Mouse (Mus musculus) hindbrain, embryonic 11.5 days (tissue): ENCODE results near the gene Lbx2. TPM values are rescaled to one million over a fixed set of nuclear protein-coding genes. Genes with fewer than 3 reads are reported as not detected.

Experiments
- ATAC-seq: fragments of 200-750 bp; cut with Nextera tagmentation; 2 replicates; pipeline ENCODE4 v1.8.0; 2017; ENCODE audit warnings: mild to moderate bottlenecking, moderate TSS enrichment, moderate library complexity; ENCODE audit not compliant: low FRiP score
- DNase-seq: peaks from one replicate; pipeline ENCODE4 v3.0.0-alpha.2; 2015; ENCODE audit warnings: low spot score
- H3K27ac ChIP-seq: fragments of 300-500 bp; sonication (generic); 2 replicates; pipeline ENCODE4 v1.5.1; 2014; ENCODE audit warnings: mild to moderate bottlenecking, low read depth, low read length
- H3K27me3 ChIP-seq: fragments of 300-500 bp; sonication (generic); 2 replicates; pipeline ENCODE4 v1.6.1; 2014; ENCODE audit warnings: mild to moderate bottlenecking, low read length, moderate library complexity, mixed read lengths; ENCODE audit not compliant: control insufficient read depth, insufficient read depth
- H3K36me3 ChIP-seq: fragments of 300-500 bp; sonication (generic); 2 replicates; pipeline ENCODE4 v1.6.1; 2014; ENCODE audit warnings: mild to moderate bottlenecking, low read length, moderate library complexity, mixed read lengths; ENCODE audit not compliant: control insufficient read depth, insufficient read depth
- H3K4me1 ChIP-seq: fragments of 300-500 bp; sonication (generic); replicated peaks from 2 replicates; pipeline ENCODE4 v1.6.1; 2014; ENCODE audit warnings: low read length, mixed read lengths; ENCODE audit not compliant: control insufficient read depth, insufficient read depth
- H3K4me2 ChIP-seq: fragments of 300-500 bp; sonication (generic); replicated peaks from 2 replicates; pipeline ENCODE4 v1.6.1; 2014; ENCODE audit warnings: mild to moderate bottlenecking, low read depth, low read length
- H3K4me3 ChIP-seq: fragments of 300-500 bp; sonication (generic); 2 replicates; pipeline ENCODE4 v1.5.1; 2014; ENCODE audit warnings: low read depth, low read length
- H3K9ac ChIP-seq: fragments of 300-500 bp; sonication (generic); 2 replicates; pipeline ENCODE4 v1.6.1; 2014; ENCODE audit warnings: low read depth, low read length
- H3K9me3 ChIP-seq: fragments of 300-500 bp; sonication (generic); 2 replicates; pipeline ENCODE4 v1.6.1; 2016; ENCODE audit warnings: low read length; ENCODE audit not compliant: control insufficient read depth
- WGBS: fragments of 180-500 bp; shearing (Covaris S2); extraction: QIAGEN DNeasy Blood & Tissue Kit; methylation state at CpG from one replicate; pipeline ENCODE4 v1.1.7; 2014; 5-methylcytosine and 5-hydroxymethylcytosine counted together
- polyA plus RNA-seq: library from polyadenylated mRNA; unstranded; fragments of >200 nt; fragmentation: Nextera tagmentation; extraction: Ambion mirVana; gene quantifications from 2 replicates; pipeline ENCODE4 v1.2.1, GENCODE M21; 2014

The Lbx2 gene
- polyA plus RNA-seq, 1 experiment from 2014 or later, result not detected

DNA sequence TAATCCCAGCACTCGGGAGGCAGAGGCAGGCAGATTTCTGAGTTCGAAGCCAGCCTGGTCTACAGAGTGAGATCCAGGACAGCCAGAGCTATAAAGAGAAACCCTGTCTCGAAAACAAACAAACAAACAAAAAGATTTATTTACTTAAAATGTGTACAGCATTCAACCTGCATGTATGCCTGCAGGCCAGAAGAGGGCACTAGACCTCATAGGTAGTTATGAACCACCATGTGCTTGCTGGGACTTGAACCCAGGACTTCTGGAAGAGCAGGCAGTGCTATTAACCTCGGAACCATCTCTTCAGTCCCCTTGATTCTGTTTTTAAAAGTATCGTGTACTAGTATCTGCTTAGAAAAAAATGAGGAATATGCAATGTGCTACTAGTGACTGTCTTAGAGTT lies 41.3 kb downstream of the Lbx2 start:
- H3K36me3 ChIP-seq, result no peaks in the 10 kb centered on the region

GRCm38 (mm10) chr6:83131469-83132034 lies 45.4 kb downstream of the Lbx2 start:
- WGBS, result 76% methylated on average over 6 of the region's 6 CpGs
- H3K9me3 ChIP-seq, result no peaks in the 10 kb centered on the region
- no peaks in the 10 kb centered on the region for H3K36me3 ChIP-seq
- H3K27me3 ChIP-seq, result no peaks in the 10 kb centered on the region
- peaks cover 6% of the 10 kb centered on the region; the same call in 1 of the 2 replicates for H3K4me1 ChIP-seq
- no peak overlapping the region for H3K9ac ChIP-seq
- DNase-seq, result no peak
- H3K27ac ChIP-seq, result no peak overlapping the region
- H3K4me2 ChIP-seq, result no peak overlapping the region
- ATAC-seq, result no peak
- H3K4me3 ChIP-seq, result no peak overlapping the region

More for the DNA sequence above, 41.3 kb downstream of the Lbx2 start:
- peaks cover 11% of the 10 kb centered on the region for H3K4me1 ChIP-seq
- DNase-seq (no peak), ATAC-seq (no peak)
- no peak overlapping the region for H3K4me2 ChIP-seq
- no peaks in the 10 kb centered on the region for H3K9me3 ChIP-seq
- H3K27ac ChIP-seq, result no peak overlapping the region
- H3K27me3 ChIP-seq, result no peaks in the 10 kb centered on the region
- H3K9ac ChIP-seq, result no peak overlapping the region
- 97% methylated on average over 5 of the region's 5 CpGs for WGBS
- H3K4me3 ChIP-seq, result no peak overlapping the region

- whole genome bisulfite sequencing, result 88% methylated on average over 9 of the region's 9 CpGs
- H3K4me1 ChIP-seq, result peaks cover 6% of the 10 kb centered on the region; the same call in 1 of the 2 replicates
Observed at GRCm38 (mm10) chr6:83132176-83132919, 46.2 kb downstream of the Lbx2 start.

DNA sequence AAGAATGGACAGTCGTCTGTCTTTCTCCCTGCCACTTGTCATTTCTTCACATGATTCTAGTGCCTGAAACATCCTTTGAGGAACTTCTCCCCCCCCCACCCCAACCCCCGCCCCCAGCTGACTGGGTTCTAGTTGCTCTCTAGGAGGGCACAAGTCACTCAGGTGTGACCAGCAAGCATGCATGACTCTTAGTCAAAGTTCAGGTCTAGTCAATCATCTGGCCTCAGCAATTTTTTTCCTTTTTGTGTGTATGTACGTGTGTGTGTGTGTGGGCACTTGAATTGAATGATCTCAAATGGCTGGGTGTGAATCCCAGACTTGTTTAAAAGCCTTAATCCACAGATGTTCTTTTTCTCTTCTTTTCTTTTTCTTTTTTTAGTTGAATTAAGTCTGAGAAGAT lies 48.1 kb downstream of the Lbx2 start:
- 68% methylated on average over 3 of the region's 3 CpGs for WGBS
- no peak overlapping the region for H3K4me3 ChIP-seq
- ATAC-seq, result no peak
- no peaks in the 10 kb centered on the region for H3K36me3 ChIP-seq
- no peaks in the 10 kb centered on the region for H3K27me3 ChIP-seq
- H3K27ac ChIP-seq, result no peak overlapping the region
- H3K4me1 ChIP-seq, result peaks cover 9% of the 10 kb centered on the region; the same call in 1 of the 2 replicates
- H3K9me3 ChIP-seq, result no peaks in the 10 kb centered on the region
- no peak for DNase-seq
- no peak overlapping the region for H3K4me2 ChIP-seq
- no peak overlapping the region for H3K9ac ChIP-seq

More at GRCm38 (mm10) chr6:83132176-83132919, 46.2 kb downstream of the Lbx2 start:
- ATAC-seq, result no peak
- no peak overlapping the region for H3K27ac ChIP-seq
- no peaks in the 10 kb centered on the region for H3K36me3 ChIP-seq
- no peaks in the 10 kb centered on the region for H3K27me3 ChIP-seq
- no peaks in the 10 kb centered on the region for H3K9me3 ChIP-seq
- no peak overlapping the region for H3K4me3 ChIP-seq
- no peak overlapping the region for H3K4me2 ChIP-seq
- DNase-seq, result no peak
- H3K9ac ChIP-seq, result no peak overlapping the region

DNA sequence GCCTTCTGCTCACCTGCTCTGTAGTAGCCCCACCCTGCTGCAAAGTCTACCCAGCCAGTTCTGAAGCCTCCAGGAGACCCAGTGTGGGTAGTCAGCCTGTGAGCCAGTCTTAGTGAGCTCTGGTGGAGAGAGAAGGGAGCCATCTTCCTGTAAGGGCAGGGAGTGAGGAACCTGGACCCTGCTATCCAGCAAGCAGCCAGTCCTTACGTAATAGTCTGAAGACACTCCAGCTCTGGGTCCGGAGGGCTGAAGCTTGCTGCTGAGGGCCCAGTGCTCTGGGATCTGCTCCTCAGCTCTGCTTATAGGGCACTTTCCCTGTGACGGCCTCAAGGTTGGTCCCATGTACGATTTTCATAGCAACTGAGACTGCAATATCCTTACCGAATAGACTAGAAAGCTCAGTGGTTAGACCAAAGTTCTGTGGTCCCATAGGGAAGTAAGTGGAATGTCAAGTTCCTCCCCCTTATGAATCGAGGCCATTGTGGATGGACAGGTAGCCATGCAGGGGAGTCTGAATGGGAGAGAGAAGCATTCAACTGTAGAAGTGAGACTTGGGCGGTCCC lies 48.9 kb downstream of the Lbx2 start, which contains the start of gene Rtkn:
Rtkn (plus strand) TSS at position 513 of the 563 bp plus-strand sequence.
- Histone ChIP-seq H3K4me3 (peak within 1 kb of the TSS; percentile 62), H3K4me2 (peak within 1 kb of the TSS; percentile 87), H3K36me3 (no peaks in the 10 kb centered on the region), H3K9ac (peak within 1 kb of the TSS; percentile 53; the same call in 1 of the 2 replicates), H3K9me3 (no peaks in the 10 kb centered on the region), H3K4me1 (peaks cover 9% of the 10 kb centered on the region; the same call in 1 of the 2 replicates), H3K27me3 (no peaks in the 10 kb centered on the region), H3K27ac (peak within 1 kb of the TSS; percentile 99; the same call in 1 of the 2 replicates)
- ATAC-seq, result no peak
- no peak for DNase-seq
- WGBS, result 59% methylated on average over 7 of the region's 7 CpGs

- ATAC-seq, result no peak
- no peaks in the 10 kb centered on the region for H3K36me3 ChIP-seq
- peak overlapping the region; percentile 62 for H3K4me3 ChIP-seq
- H3K27ac ChIP-seq, result no peak overlapping the region
- H3K4me2 ChIP-seq, result peak overlapping the region; percentile 87
- no peaks in the 10 kb centered on the region for H3K9me3 ChIP-seq
- H3K9ac ChIP-seq, result peak overlapping the region; percentile 53; the same call in 1 of the 2 replicates
- no peaks in the 10 kb centered on the region for H3K27me3 ChIP-seq
- WGBS, result 6% methylated on average over 37 of the region's 37 CpGs
- peak; percentile 37 for DNase-seq
- H3K4me1 ChIP-seq, result peaks cover 9% of the 10 kb centered on the region; the same call in 1 of the 2 replicates
Observed at GRCm38 (mm10) chr6:83135571-83136161, 49.5 kb downstream of the Lbx2 start.

- WGBS, result 15% methylated on average over 5 of the region's 5 CpGs
- Histone ChIP-seq H3K9ac (peak overlapping the region; percentile 96), H3K4me1 (peaks cover 9% of the 10 kb centered on the region; the same call in 1 of the 2 replicates), H3K27ac (peak overlapping the region; percentile 99), H3K4me3 (peak overlapping the region; percentile 62), H3K9me3 (no peaks in the 10 kb centered on the region), H3K36me3 (no peaks in the 10 kb centered on the region), H3K27me3 (no peaks in the 10 kb centered on the region; the same call in 1 of the 2 replicates), H3K4me2 (peak overlapping the region; percentile 87)
- DNase-seq, result no peak
- no peak; the same call in 1 of the 2 replicates for ATAC-seq
Observed at GRCm38 (mm10) chr6:83136291-83136880, 50.2 kb downstream of the Lbx2 start.

DNA sequence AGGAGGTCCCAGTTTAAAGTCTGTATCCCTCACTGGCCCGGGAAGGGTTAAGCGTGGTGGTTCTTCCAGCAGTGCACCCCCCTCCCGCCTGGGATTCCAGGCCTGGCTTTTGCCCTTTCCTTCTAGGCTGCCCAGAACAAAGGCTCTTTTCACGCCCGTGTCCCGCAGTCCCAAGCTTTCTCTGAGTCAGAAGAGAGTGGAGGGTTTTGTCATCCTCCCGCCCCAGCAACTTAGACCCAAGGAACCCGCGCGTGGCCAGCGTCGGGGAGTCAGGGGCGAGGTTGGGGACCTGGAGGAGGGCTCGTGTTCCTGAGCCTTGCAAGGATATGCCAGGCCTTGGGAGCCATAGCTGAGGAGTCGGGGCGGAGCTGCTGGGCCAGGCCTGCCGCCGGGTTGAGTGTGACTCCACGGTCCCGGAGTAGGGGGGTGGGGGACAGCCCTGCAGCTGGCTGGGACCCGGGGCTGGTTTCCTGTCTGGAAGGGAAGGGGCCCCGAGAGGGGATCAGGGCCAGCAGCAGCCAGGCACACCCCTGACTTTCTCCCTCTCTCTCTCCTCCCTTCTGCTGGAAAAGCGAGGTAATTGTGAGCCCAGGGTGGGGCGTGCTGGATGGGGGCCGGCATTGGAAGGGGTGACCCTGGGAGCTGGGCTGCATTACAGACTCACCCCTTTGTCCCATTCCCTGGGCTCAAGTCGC lies 50.9 kb downstream of the Lbx2 start:
- H3K27ac ChIP-seq, result peak overlapping the region; percentile 99
- H3K9ac ChIP-seq, result peak overlapping the region; percentile 96
- no peaks in the 10 kb centered on the region for H3K9me3 ChIP-seq
- DNase-seq (peak; percentile 89), ATAC-seq (peak; percentile 83)
- peak overlapping the region; percentile 62 for H3K4me3 ChIP-seq
- no peaks in the 10 kb centered on the region for H3K36me3 ChIP-seq
- no peaks in the 10 kb centered on the region; the same call in 1 of the 2 replicates for H3K27me3 ChIP-seq
- under 1% methylated on average over 26 of the region's 26 CpGs for whole genome bisulfite sequencing
- peak overlapping the region; percentile 87 for H3K4me2 ChIP-seq
- peaks cover 12% of the 10 kb centered on the region for H3K4me1 ChIP-seq
